Mouse (Mus musculus): ENCODE measurements at regions not wholly inside any gene's neighbourhood (a gene's known extent, or its start where the extent isn't known, plus 50 kb on each side); places are given as distances from the start of the nearest gene placed in this dataset.

DNA sequence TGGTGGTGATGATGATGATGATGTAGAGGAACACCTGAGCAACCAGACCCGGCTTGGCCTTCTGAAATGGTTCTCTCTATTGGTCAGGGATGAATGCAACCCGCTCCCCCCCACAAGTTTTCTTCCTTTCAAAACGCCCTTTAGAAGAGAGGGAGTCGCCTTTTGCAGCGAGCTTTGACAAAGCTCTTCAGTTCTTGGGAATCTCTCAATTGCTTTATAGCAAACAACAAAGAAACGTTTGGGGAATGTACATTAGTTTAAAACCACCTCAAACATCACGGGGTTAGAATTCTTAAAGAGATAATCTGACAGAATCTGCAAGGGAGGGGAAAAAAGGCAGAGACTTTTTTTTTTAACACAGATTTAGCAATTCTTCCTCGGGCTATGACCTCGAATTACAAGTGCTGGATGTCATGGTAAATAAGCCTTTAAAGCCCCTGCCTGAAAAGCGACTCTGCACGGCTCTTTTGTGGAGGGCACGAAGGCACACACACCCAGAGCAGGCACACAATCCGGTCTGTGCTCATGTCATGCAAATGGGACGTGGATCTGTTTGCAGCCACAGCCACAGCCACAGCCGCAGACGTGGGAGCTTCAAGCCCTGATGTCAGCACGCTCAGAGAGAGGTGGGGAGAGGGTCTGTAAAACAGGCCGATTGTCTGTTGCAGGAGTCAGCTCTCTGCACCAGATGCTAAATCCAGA is 81.2 kb upstream of the Msx2 start:
- H3ac ChIP-seq (ENCODE audit: control insufficient read depth, insufficient read length): no peak overlapping the region
- no peak overlapping the region for H3K4me2 ChIP-seq (ENCODE audit: low read depth)
- no peak overlapping the region for H3K4me3 ChIP-seq
- H3K79me2 ChIP-seq (ENCODE audit: control insufficient read depth, insufficient read depth): no peaks in the 10 kb centered on the region
- TF ChIP-seq POLR2AphosphoS2 (IDR thresholded peaks at IDR 0.05; ENCODE audit: insufficient read length, low read depth) (no peak), REST (IDR thresholded peaks at IDR 0.05; ENCODE audit: insufficient read depth, insufficient read length) (no peak), TCF12 (IDR thresholded peaks at IDR 0.05; ENCODE audit: insufficient read depth, poor library complexity, severe bottlenecking) (no peak), POLR2A (IDR thresholded peaks at IDR 0.05; ENCODE audit: insufficient read length, low read depth) (no peak), MYOD1 (IDR thresholded peaks at IDR 0.05; ENCODE audit: control insufficient read depth in 1 of 3, insufficient read length in 2 of 3, low read depth in 2 of 3) (no peak), CEBPB (IDR thresholded peaks at IDR 0.05; ENCODE audit: insufficient read depth, poor library complexity, severe bottlenecking) (no peak)
- no peaks in the 10 kb centered on the region for H3K36me3 ChIP-seq (ENCODE audit: control insufficient read depth, insufficient read depth)
- peaks cover 4% of the 10 kb centered on the region for H3K27me3 ChIP-seq (ENCODE audit: control insufficient read depth, insufficient read depth, insufficient read length)

- no peaks in the 10 kb centered on the region for H3K36me3 ChIP-seq (ENCODE audit: control insufficient read depth, insufficient read depth)
- H3K4me3 ChIP-seq: no peak overlapping the region
- TF ChIP-seq MYOD1 (IDR thresholded peaks at IDR 0.05; ENCODE audit: control insufficient read depth in 1 of 3, insufficient read length in 2 of 3, low read depth in 2 of 3) (no peak), USF1 (IDR thresholded peaks at IDR 0.05; ENCODE audit: low read depth) (no peak), MAX (IDR thresholded peaks at IDR 0.05; ENCODE audit: low read depth) (no peak), POLR2A (IDR thresholded peaks at IDR 0.05; ENCODE audit: insufficient read length, low read depth) (no peak), E2F4 (IDR thresholded peaks at IDR 0.05; ENCODE audit: insufficient read depth) (no peak), CEBPB (IDR thresholded peaks at IDR 0.05; ENCODE audit: insufficient read depth, poor library complexity, severe bottlenecking) (no peak), POLR2AphosphoS2 (IDR thresholded peaks at IDR 0.05; ENCODE audit: insufficient read length, low read depth) (no peak), TCF3 (IDR thresholded peaks at IDR 0.05; ENCODE audit: insufficient read length, low read depth) (no peak), REST (IDR thresholded peaks at IDR 0.05; ENCODE audit: insufficient read depth, insufficient read length) (no peak), TCF12 (IDR thresholded peaks at IDR 0.05; ENCODE audit: insufficient read depth, poor library complexity, severe bottlenecking) (no peak), MYOG (IDR thresholded peaks at IDR 0.05; ENCODE audit: control insufficient read depth in 1 of 3, insufficient read depth in 1 of 3, insufficient read length in 2 of 3, low read depth in 2 of 3) (no peak), SRF (IDR thresholded peaks at IDR 0.05; ENCODE audit: control insufficient read depth, insufficient read length, low read depth) (no peak)
- H3K4me2 ChIP-seq (ENCODE audit: low read depth): no peak overlapping the region
- no peak overlapping the region for H3ac ChIP-seq (ENCODE audit: control insufficient read depth, insufficient read length)
- H3K27me3 ChIP-seq (ENCODE audit: control insufficient read depth, insufficient read depth, insufficient read length): peaks cover 4% of the 10 kb centered on the region
- H3K79me2 ChIP-seq (ENCODE audit: control insufficient read depth, insufficient read depth): no peaks in the 10 kb centered on the region
Observed at GRCm38 (mm10) chr13:53553192-53553875, 80.5 kb upstream of the Msx2 start.

DNA sequence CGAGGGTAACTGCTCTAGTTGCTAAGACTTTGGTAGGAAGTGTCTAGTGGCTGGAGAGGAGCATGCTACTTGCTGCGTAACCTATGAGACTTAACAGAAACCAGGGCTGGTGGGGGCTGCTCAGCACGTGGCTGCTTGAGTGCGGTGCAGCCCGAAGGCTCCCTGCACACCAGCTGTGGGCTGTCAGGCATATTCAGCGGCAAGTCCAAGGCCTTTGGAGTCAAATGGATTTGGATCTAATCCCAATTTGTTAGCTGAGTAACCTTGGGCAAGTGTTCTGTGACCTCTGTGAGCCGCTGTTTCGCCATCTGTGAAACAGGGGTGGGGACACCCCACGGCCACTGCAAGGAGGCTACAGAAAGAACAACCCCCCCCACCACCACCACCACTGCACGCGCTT is 75.5 kb upstream of the Msx2 start:
- Histone ChIP-seq H3K27me3 (ENCODE audit: control insufficient read depth, insufficient read depth, insufficient read length) (no peaks in the 10 kb centered on the region), H3K4me3 (no peak overlapping the region), H3K36me3 (ENCODE audit: control insufficient read depth, insufficient read depth) (no peaks in the 10 kb centered on the region), H3K79me2 (ENCODE audit: control insufficient read depth, insufficient read depth) (no peaks in the 10 kb centered on the region), H3K4me2 (ENCODE audit: low read depth) (no peak overlapping the region), H3ac (ENCODE audit: control insufficient read depth, insufficient read length) (no peak overlapping the region)
- no peak for TF ChIP-seq REST (IDR thresholded peaks at IDR 0.05; ENCODE audit: insufficient read depth, insufficient read length)
- no peak for TF ChIP-seq MYOG (IDR thresholded peaks at IDR 0.05; ENCODE audit: control insufficient read depth in 1 of 3, insufficient read depth in 1 of 3, insufficient read length in 2 of 3, low read depth in 2 of 3)
- TF ChIP-seq E2F4 (IDR thresholded peaks at IDR 0.05; ENCODE audit: insufficient read depth): no peak
- no peak for TF ChIP-seq POLR2AphosphoS2 (IDR thresholded peaks at IDR 0.05; ENCODE audit: insufficient read length, low read depth)
- no peak for TF ChIP-seq TCF3 (IDR thresholded peaks at IDR 0.05; ENCODE audit: insufficient read length, low read depth)
- TF ChIP-seq MYOD1 (IDR thresholded peaks at IDR 0.05; ENCODE audit: control insufficient read depth in 1 of 3, insufficient read length in 2 of 3, low read depth in 2 of 3): no peak
- TF ChIP-seq TCF12 (IDR thresholded peaks at IDR 0.05; ENCODE audit: insufficient read depth, poor library complexity, severe bottlenecking): no peak
- no peak for TF ChIP-seq SRF (IDR thresholded peaks at IDR 0.05; ENCODE audit: control insufficient read depth, insufficient read length, low read depth)
- TF ChIP-seq USF1 (IDR thresholded peaks at IDR 0.05; ENCODE audit: low read depth): no peak
- no peak for TF ChIP-seq POLR2A (IDR thresholded peaks at IDR 0.05; ENCODE audit: insufficient read length, low read depth)
- no peak for TF ChIP-seq CEBPB (IDR thresholded peaks at IDR 0.05; ENCODE audit: insufficient read depth, poor library complexity, severe bottlenecking)
- TF ChIP-seq MAX (IDR thresholded peaks at IDR 0.05; ENCODE audit: low read depth): no peak

DNA sequence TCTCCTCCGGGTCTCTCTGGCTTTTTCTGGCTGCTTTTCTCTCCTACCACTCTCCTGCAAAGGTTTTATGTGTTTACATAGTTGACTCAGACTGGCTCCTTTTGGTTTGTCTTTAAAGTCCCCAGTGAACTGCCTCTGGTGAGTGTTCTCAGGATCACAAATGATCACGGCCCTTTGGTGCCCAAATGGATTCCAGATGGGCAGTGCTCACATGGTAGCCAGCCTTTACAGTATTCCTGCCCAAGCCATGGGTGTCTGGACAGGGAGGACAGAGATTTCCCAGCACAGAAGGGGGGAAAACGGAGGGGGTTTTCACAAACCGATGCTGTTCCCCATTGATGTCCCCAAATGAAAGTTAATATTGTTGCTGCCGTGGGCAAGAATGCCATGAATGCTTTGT is 70.4 kb upstream of the Msx2 start:
- Histone ChIP-seq H3K4me3 (no peak overlapping the region), H3K79me2 (ENCODE audit: control insufficient read depth, insufficient read depth) (no peaks in the 10 kb centered on the region), H3K4me2 (ENCODE audit: low read depth) (no peak overlapping the region), H3ac (ENCODE audit: control insufficient read depth, insufficient read length) (no peak overlapping the region), H3K36me3 (ENCODE audit: control insufficient read depth, insufficient read depth) (no peaks in the 10 kb centered on the region), H3K27me3 (ENCODE audit: control insufficient read depth, insufficient read depth, insufficient read length) (no peaks in the 10 kb centered on the region)
- TF ChIP-seq TCF3 (IDR thresholded peaks at IDR 0.05; ENCODE audit: insufficient read length, low read depth) (no peak), USF1 (IDR thresholded peaks at IDR 0.05; ENCODE audit: low read depth) (no peak), CEBPB (IDR thresholded peaks at IDR 0.05; ENCODE audit: insufficient read depth, poor library complexity, severe bottlenecking) (no peak), TCF12 (IDR thresholded peaks at IDR 0.05; ENCODE audit: insufficient read depth, poor library complexity, severe bottlenecking) (no peak), MAX (IDR thresholded peaks at IDR 0.05; ENCODE audit: low read depth) (no peak), E2F4 (IDR thresholded peaks at IDR 0.05; ENCODE audit: insufficient read depth) (no peak), SRF (IDR thresholded peaks at IDR 0.05; ENCODE audit: control insufficient read depth, insufficient read length, low read depth) (no peak), MYOG (IDR thresholded peaks at IDR 0.05; ENCODE audit: control insufficient read depth in 1 of 3, insufficient read depth in 1 of 3, insufficient read length in 2 of 3, low read depth in 2 of 3) (no peak), MYOD1 (IDR thresholded peaks at IDR 0.05; ENCODE audit: control insufficient read depth in 1 of 3, insufficient read length in 2 of 3, low read depth in 2 of 3) (no peak), POLR2A (IDR thresholded peaks at IDR 0.05; ENCODE audit: insufficient read length, low read depth) (no peak), POLR2AphosphoS2 (IDR thresholded peaks at IDR 0.05; ENCODE audit: insufficient read length, low read depth) (no peak), REST (IDR thresholded peaks at IDR 0.05; ENCODE audit: insufficient read depth, insufficient read length) (no peak)

Data from myocyte (in vitro differentiated cells).